Mouse (Mus musculus): ENCODE measurements around the gene Ackr1.
"Not testable (repeated sequence)": the region's sequence is repeated elsewhere in the genome, so short reads cannot be mapped to it uniquely, and the experiment has no call there.

Gene Ackr1

GRCm38 (mm10) chr1:173348527-173348926 lies 15.0 kb upstream of the Ackr1 start:
- DNase-seq: no peak

- no peak for DNase-seq
Measured at GRCm38 (mm10) chr1:173345112-173345511, 11.6 kb upstream of the Ackr1 start.

GRCm38 (mm10) chr1:173343934-173344333 lies 10.4 kb upstream of the Ackr1 start:
- no peak for DNase-seq

GRCm38 (mm10) chr1:173342425-173342824 lies 8.9 kb upstream of the Ackr1 start:
- DNase-seq: no peak

GRCm38 (mm10) chr1:173339543-173339942 lies 6.0 kb upstream of the Ackr1 start:
- DNase-seq: peak; percentile 73

GRCm38 (mm10) chr1:173337008-173337407 lies 3.5 kb upstream of the Ackr1 start:
- no peak for DNase-seq

GRCm38 (mm10) chr1:173335903-173336302 lies 2.4 kb upstream of the Ackr1 start:
- no peak for DNase-seq

GRCm38 (mm10) chr1:173332418-173332817 lies 1.1 kb downstream of the Ackr1 start:
- no peak for DNase-seq

- DNase-seq: no peak
Measured at GRCm38 (mm10) chr1:173329743-173330142, 3.8 kb downstream of the Ackr1 start.

- no peak for DNase-seq
Measured at GRCm38 (mm10) chr1:173329185-173329584, 4.4 kb downstream of the Ackr1 start.

- no peak for DNase-seq
Measured at GRCm38 (mm10) chr1:173328446-173328845, 5.1 kb downstream of the Ackr1 start.

- DNase-seq: no peak
Measured at GRCm38 (mm10) chr1:173326552-173326951, 7.0 kb downstream of the Ackr1 start.

- DNase-seq: no peak
Measured at GRCm38 (mm10) chr1:173325395-173325794, 8.2 kb downstream of the Ackr1 start.

GRCm38 (mm10) chr1:173324961-173325360 lies 8.6 kb downstream of the Ackr1 start:
- no peak for DNase-seq

- peak; percentile 58 for DNase-seq
Measured at GRCm38 (mm10) chr1:173323839-173324585, 9.5 kb downstream of the Ackr1 start.

- DNase-seq: no peak
Measured at GRCm38 (mm10) chr1:173322249-173322627, 11.3 kb downstream of the Ackr1 start.

- no peak for DNase-seq
Measured at GRCm38 (mm10) chr1:173321593-173322248, 11.8 kb downstream of the Ackr1 start.

GRCm38 (mm10) chr1:173317925-173318477 lies 15.5 kb downstream of the Ackr1 start:
- DNase-seq: no peak

GRCm38 (mm10) chr1:173315725-173316124 lies 17.8 kb downstream of the Ackr1 start:
- no peak for DNase-seq

GRCm38 (mm10) chr1:173313535-173314050 lies 20.0 kb downstream of the Ackr1 start:
- DNase-seq: not testable (repeated sequence)

GRCm38 (mm10) chr1:173302795-173303194 lies 30.8 kb downstream of the Ackr1 start:
- not testable (repeated sequence) for DNase-seq
